Mouse (Mus musculus): ENCODE results near the gene Fcrl5. TPM values are rescaled to one million over a fixed set of nuclear protein-coding genes. Genes with fewer than 3 reads are reported as not detected.

The Fcrl5 gene
- polyA plus RNA-seq, 1 experiment from 2014 or later, result not detected

GRCm38 (mm10) chr3:87506456-87507416, 71.2 kb downstream of the Fcrl5 start:
- H3K4me2 ChIP-seq (ENCODE audit: low read depth, low read length), result no peak overlapping the region
- H3K4me1 ChIP-seq (ENCODE audit: control insufficient read depth, insufficient read depth, low read length), result peaks cover 13% of the 10 kb centered on the region; the same call in 1 of the 2 replicates
- H3K36me3 ChIP-seq (ENCODE audit: control insufficient read depth, insufficient read depth, low read length), result no peaks in the 10 kb centered on the region
- H3K4me3 ChIP-seq (replicated peaks; ENCODE audit: low read length), result no peak overlapping the region
- no peaks in the 10 kb centered on the region for H3K27me3 ChIP-seq (ENCODE audit: control insufficient read depth, insufficient read depth, low read length)
- no peak overlapping the region for H3K27ac ChIP-seq (ENCODE audit: low read length)
- 72% methylated on average over 12 of the region's 12 CpGs for WGBS
- no peak overlapping the region for H3K9ac ChIP-seq (ENCODE audit: low read length)
- no peak for ATAC-seq (ENCODE audit: insufficient read depth, low FRiP score)
- H3K9me3 ChIP-seq (replicated peaks; ENCODE audit: control insufficient read depth, low read length), result no peaks in the 10 kb centered on the region

- 33% methylated on average over 17 of the region's 17 CpGs for WGBS
- H3K4me2 ChIP-seq (ENCODE audit: low read depth, low read length), result peak overlapping the region; percentile 33; the same call in 1 of the 2 replicates
- peak; percentile 75; the same call in 1 of the 2 replicates for ATAC-seq (ENCODE audit: insufficient read depth, low FRiP score)
- H3K4me1 ChIP-seq (ENCODE audit: control insufficient read depth, insufficient read depth, low read length), result peaks cover 23% of the 10 kb centered on the region
- H3K27me3 ChIP-seq (ENCODE audit: control insufficient read depth, insufficient read depth, low read length), result no peaks in the 10 kb centered on the region
- 0 out of 2 replicates have a peak overlapping the region, but pooled peaks have one; percentile 50 for H3K9ac ChIP-seq (ENCODE audit: low read length)
- H3K27ac ChIP-seq (ENCODE audit: low read length), result 0 out of 2 replicates have a peak overlapping the region, but pooled peaks have one; percentile 34
- no peaks in the 10 kb centered on the region for H3K9me3 ChIP-seq (replicated peaks; ENCODE audit: control insufficient read depth, low read length)
- H3K36me3 ChIP-seq (ENCODE audit: control insufficient read depth, insufficient read depth, low read length), result no peaks in the 10 kb centered on the region
- H3K4me3 ChIP-seq (replicated peaks; ENCODE audit: low read length), result no peak overlapping the region
Measured at GRCm38 (mm10) chr3:87508205-87508901, 72.8 kb downstream of the Fcrl5 start.

GRCm38 (mm10) chr3:87509061-87509460, 73.5 kb downstream of the Fcrl5 start:
- H3K27ac ChIP-seq (ENCODE audit: low read length), result peak overlapping the region; percentile 34
- H3K9me3 ChIP-seq (replicated peaks; ENCODE audit: control insufficient read depth, low read length), result no peaks in the 10 kb centered on the region
- no peaks in the 10 kb centered on the region for H3K27me3 ChIP-seq (ENCODE audit: control insufficient read depth, insufficient read depth, low read length)
- 40% methylated on average over 4 of the region's 4 CpGs for WGBS
- peak; percentile 71 for ATAC-seq (ENCODE audit: insufficient read depth, low FRiP score)
- H3K4me2 ChIP-seq (ENCODE audit: low read depth, low read length), result no peak overlapping the region
- H3K9ac ChIP-seq (ENCODE audit: low read length), result 0 out of 2 replicates have a peak overlapping the region, but pooled peaks have one; percentile 10
- H3K4me1 ChIP-seq (ENCODE audit: control insufficient read depth, insufficient read depth, low read length), result peaks cover 23% of the 10 kb centered on the region
- H3K4me3 ChIP-seq (replicated peaks; ENCODE audit: low read length), result no peak overlapping the region
- no peaks in the 10 kb centered on the region for H3K36me3 ChIP-seq (ENCODE audit: control insufficient read depth, insufficient read depth, low read length)

GRCm38 (mm10) chr3:87510832-87511231, 75.3 kb downstream of the Fcrl5 start:
- Histone ChIP-seq H3K27ac (ENCODE audit: low read length) (no peak overlapping the region), H3K36me3 (ENCODE audit: control insufficient read depth, insufficient read depth, low read length) (no peaks in the 10 kb centered on the region), H3K9me3 (replicated peaks; ENCODE audit: control insufficient read depth, low read length) (no peaks in the 10 kb centered on the region), H3K4me1 (ENCODE audit: control insufficient read depth, insufficient read depth, low read length) (peaks cover 23% of the 10 kb centered on the region), H3K4me2 (ENCODE audit: low read depth, low read length) (no peak overlapping the region), H3K4me3 (replicated peaks; ENCODE audit: low read length) (no peak overlapping the region), H3K27me3 (ENCODE audit: control insufficient read depth, insufficient read depth, low read length) (no peaks in the 10 kb centered on the region), H3K9ac (ENCODE audit: low read length) (no peak overlapping the region)
- ATAC-seq (ENCODE audit: insufficient read depth, low FRiP score), result no peak
- WGBS, result 86% methylated on average over 9 of the region's 9 CpGs

- ATAC-seq (ENCODE audit: insufficient read depth, low FRiP score), result peak; percentile 57
Measured at GRCm38 (mm10) chr3:87511971-87512765, 76.6 kb downstream of the Fcrl5 start.

GRCm38 (mm10) chr3:87515567-87516081, 80.1 kb downstream of the Fcrl5 start:
- no peaks in the 10 kb centered on the region for H3K36me3 ChIP-seq (ENCODE audit: control insufficient read depth, insufficient read depth, low read length)
- ATAC-seq (ENCODE audit: insufficient read depth, low FRiP score), result 0 out of 2 replicates have a peak, but pooled peaks have one; percentile 8
- peak overlapping the region; percentile 40 for H3K4me2 ChIP-seq (ENCODE audit: low read depth, low read length)
- peak overlapping the region; percentile 9; the same call in 1 of the 2 replicates for H3K9ac ChIP-seq (ENCODE audit: low read length)
- H3K4me1 ChIP-seq (ENCODE audit: control insufficient read depth, insufficient read depth, low read length), result peaks cover 10% of the 10 kb centered on the region; the same call in 1 of the 2 replicates
- H3K9me3 ChIP-seq (replicated peaks; ENCODE audit: control insufficient read depth, low read length), result no peaks in the 10 kb centered on the region
- H3K27me3 ChIP-seq (ENCODE audit: control insufficient read depth, insufficient read depth, low read length), result no peaks in the 10 kb centered on the region
- H3K27ac ChIP-seq (ENCODE audit: low read length), result 0 out of 2 replicates have a peak overlapping the region, but pooled peaks have one; percentile 12
- WGBS, result 45% methylated on average over 13 of the region's 13 CpGs
- no peak overlapping the region for H3K4me3 ChIP-seq (replicated peaks; ENCODE audit: low read length)

More at GRCm38 (mm10) chr3:87511971-87512765, 76.6 kb downstream of the Fcrl5 start:
- Histone ChIP-seq H3K27ac (ENCODE audit: low read length) (peak overlapping the region; percentile 21; the same call in 1 of the 2 replicates), H3K27me3 (ENCODE audit: control insufficient read depth, insufficient read depth, low read length) (no peaks in the 10 kb centered on the region), H3K9me3 (replicated peaks; ENCODE audit: control insufficient read depth, low read length) (no peaks in the 10 kb centered on the region), H3K9ac (ENCODE audit: low read length) (peak overlapping the region; percentile 9; the same call in 1 of the 2 replicates), H3K4me2 (ENCODE audit: low read depth, low read length) (no peak overlapping the region), H3K36me3 (ENCODE audit: control insufficient read depth, insufficient read depth, low read length) (no peaks in the 10 kb centered on the region), H3K4me1 (ENCODE audit: control insufficient read depth, insufficient read depth, low read length) (peaks cover 23% of the 10 kb centered on the region), H3K4me3 (replicated peaks; ENCODE audit: low read length) (no peak overlapping the region)
- WGBS, result 36% methylated on average over 16 of the region's 16 CpGs

GRCm38 (mm10) chr3:87518425-87518824, 82.9 kb downstream of the Fcrl5 start:
- no peak overlapping the region for H3K4me3 ChIP-seq (replicated peaks; ENCODE audit: low read length)
- H3K36me3 ChIP-seq (ENCODE audit: control insufficient read depth, insufficient read depth, low read length), result no peaks in the 10 kb centered on the region
- no peak for ATAC-seq (ENCODE audit: insufficient read depth, low FRiP score)
- H3K9me3 ChIP-seq (replicated peaks; ENCODE audit: control insufficient read depth, low read length), result no peaks in the 10 kb centered on the region
- no peak overlapping the region for H3K4me2 ChIP-seq (ENCODE audit: low read depth, low read length)
- no peak overlapping the region for H3K9ac ChIP-seq (ENCODE audit: low read length)
- no peaks in the 10 kb centered on the region for H3K27me3 ChIP-seq (ENCODE audit: control insufficient read depth, insufficient read depth, low read length)
- no peak overlapping the region for H3K27ac ChIP-seq (ENCODE audit: low read length)
- no peaks in the 10 kb centered on the region for H3K4me1 ChIP-seq (ENCODE audit: control insufficient read depth, insufficient read depth, low read length)

- Histone ChIP-seq H3K4me2 (ENCODE audit: low read depth, low read length) (no peak overlapping the region), H3K4me3 (replicated peaks; ENCODE audit: low read length) (no peak overlapping the region), H3K9ac (ENCODE audit: low read length) (no peak overlapping the region), H3K4me1 (ENCODE audit: control insufficient read depth, insufficient read depth, low read length) (peaks cover under 1% of the 10 kb centered on the region), H3K27ac (ENCODE audit: low read length) (no peak overlapping the region), H3K27me3 (ENCODE audit: control insufficient read depth, insufficient read depth, low read length) (no peaks in the 10 kb centered on the region), H3K9me3 (replicated peaks; ENCODE audit: control insufficient read depth, low read length) (no peaks in the 10 kb centered on the region), H3K36me3 (ENCODE audit: control insufficient read depth, insufficient read depth, low read length) (no peaks in the 10 kb centered on the region)
- 79% methylated on average over 4 of the region's 4 CpGs for WGBS
- no peak for ATAC-seq (ENCODE audit: insufficient read depth, low FRiP score)
Measured at GRCm38 (mm10) chr3:87521126-87521525, 85.6 kb downstream of the Fcrl5 start.
